Mouse (Mus musculus) midbrain, embryonic 12.5 days (tissue): ENCODE results near the gene Zfp423. TPM values are rescaled to one million over a fixed set of nuclear protein-coding genes. Genes with fewer than 3 reads are reported as not detected.
A peak's percentile ranks its signal among the peaks of the same experiment; 100 is the strongest.

Experiments used
- ATAC-seq: fragments of 200-750 bp; cut with Nextera tagmentation; 2 replicates; pipeline ENCODE4 v1.8.0; 2017; ENCODE audit warnings: low read depth, moderate TSS enrichment, moderate library complexity; ENCODE audit not compliant: low FRiP score
- H3K27ac ChIP-seq: fragments of 300-500 bp; sonication (generic); replicated peaks from 2 replicates; pipeline ENCODE4 v1.5.1; 2016; ENCODE audit warnings: mild to moderate bottlenecking
- H3K27me3 ChIP-seq: fragments of 300-500 bp; sonication (generic); 2 replicates; pipeline ENCODE4 v1.6.1; 2016; ENCODE audit warnings: mild to moderate bottlenecking
- H3K36me3 ChIP-seq: fragments of 300-500 bp; sonication (generic); 2 replicates; pipeline ENCODE4 v1.6.1; 2016
- H3K4me1 ChIP-seq: fragments of 300-500 bp; sonication (generic); 2 replicates; pipeline ENCODE4 v1.6.1; 2016
- H3K4me2 ChIP-seq: fragments of 300-500 bp; sonication (generic); replicated peaks from 2 replicates; pipeline ENCODE4 v1.6.1; 2016; ENCODE audit warnings: mild to moderate bottlenecking, moderate library complexity
- H3K4me3 ChIP-seq: fragments of 300-500 bp; sonication (generic); 2 replicates; pipeline ENCODE4 v1.5.1; 2016; ENCODE audit warnings: mild to moderate bottlenecking
- H3K9ac ChIP-seq: fragments of 300-500 bp; sonication (generic); replicated peaks from 2 replicates; pipeline ENCODE4 v1.6.1; 2016; ENCODE audit warnings: mild to moderate bottlenecking, moderate library complexity
- H3K9me3 ChIP-seq: fragments of 300-500 bp; sonication (generic); 2 replicates; pipeline ENCODE4 v1.6.1; 2016; ENCODE audit warnings: mild to moderate bottlenecking
- WGBS: fragments of 180-500 bp; shearing (Covaris S2); methylation state at CpG from one replicate; pipeline ENCODE4 v1.1.7; 2016; 5-methylcytosine and 5-hydroxymethylcytosine counted together
- polyA plus RNA-seq: library from polyadenylated mRNA; unstranded; fragments of >200 nt; fragmentation: Nextera tagmentation; extraction: Ambion mirVana; gene quantifications from 2 replicates; pipeline ENCODE4 v1.2.1, GENCODE M21; 2016

Gene Zfp423
- polyA plus RNA-seq, 1 experiment from 2014 or later, result 47.9 TPM

- WGBS, result 3% methylated on average over 26 of the region's 26 CpGs
- H3K27ac ChIP-seq, result peak overlapping the region; percentile 62; the same call in 1 of the 2 replicates
Measured at GRCm38 (mm10) chr8:87962514-87963225, 3.3 kb upstream of the Zfp423 start.

GRCm38 (mm10) chr8:87961680-87962513, 2.5 kb upstream of the Zfp423 start:
- Histone ChIP-seq H3K9me3 (no peaks in the 10 kb centered on the region), H3K27me3 (peaks cover 36% of the 10 kb centered on the region), H3K4me1 (peaks cover 43% of the 10 kb centered on the region), H3K4me2 (peak overlapping the region; percentile 89), H3K36me3 (no peaks in the 10 kb centered on the region), H3K9ac (peak overlapping the region; percentile 45), H3K4me3 (peak overlapping the region; percentile 93), H3K27ac (peak overlapping the region; percentile 62)
- ATAC-seq, result peak; percentile 13; the same call in 1 of the 2 replicates
- WGBS, result under 1% methylated on average over 50 of the region's 50 CpGs

More at GRCm38 (mm10) chr8:87962514-87963225, 3.3 kb upstream of the Zfp423 start:
- Histone ChIP-seq H3K9ac (peak overlapping the region; percentile 45; the same call in 1 of the 2 replicates), H3K27me3 (peaks cover 36% of the 10 kb centered on the region), H3K36me3 (no peaks in the 10 kb centered on the region), H3K4me2 (peak overlapping the region; percentile 89), H3K4me1 (peaks cover 42% of the 10 kb centered on the region), H3K4me3 (peak overlapping the region; percentile 93), H3K9me3 (no peaks in the 10 kb centered on the region)
- no peak for ATAC-seq

GRCm38 (mm10) chr8:87961108-87961507, 1.7 kb upstream of the Zfp423 start:
- Histone ChIP-seq H3K27ac (peak overlapping the region; percentile 62; the same call in 1 of the 2 replicates), H3K9me3 (no peaks in the 10 kb centered on the region), H3K27me3 (peaks cover 36% of the 10 kb centered on the region), H3K36me3 (no peaks in the 10 kb centered on the region), H3K4me1 (peaks cover 50% of the 10 kb centered on the region), H3K4me3 (peak overlapping the region; percentile 93), H3K4me2 (peak overlapping the region; percentile 89), H3K9ac (0 out of 2 replicates have a peak overlapping the region, but pooled peaks have one; percentile 45)
- under 1% methylated on average over 20 of the region's 20 CpGs for WGBS
- ATAC-seq, result no peak

- peaks cover 36% of the 10 kb centered on the region for H3K27me3 ChIP-seq
- peak overlapping the region; percentile 89 for H3K4me2 ChIP-seq
- H3K4me1 ChIP-seq, result peaks cover 59% of the 10 kb centered on the region
- H3K36me3 ChIP-seq, result no peaks in the 10 kb centered on the region
- ATAC-seq, result peak; percentile 74
- under 1% methylated on average over 56 of the region's 76 CpGs for WGBS
- H3K4me3 ChIP-seq, result peak overlapping the region; percentile 93
- H3K9me3 ChIP-seq, result no peaks in the 10 kb centered on the region
- H3K27ac ChIP-seq, result peak overlapping the region; percentile 99
- H3K9ac ChIP-seq, result peak overlapping the region; percentile 88
Measured at GRCm38 (mm10) chr8:87960061-87960749, 810 bp upstream of the Zfp423 start.

GRCm38 (mm10) chr8:87958451-87959319, 710 bp downstream of the Zfp423 start:
- Histone ChIP-seq H3K4me1 (peaks cover 73% of the 10 kb centered on the region), H3K4me3 (peak overlapping the region; percentile 93), H3K27ac (peak overlapping the region; percentile 99), H3K9ac (peak overlapping the region; percentile 88), H3K4me2 (peak overlapping the region; percentile 89), H3K9me3 (no peaks in the 10 kb centered on the region), H3K36me3 (no peaks in the 10 kb centered on the region), H3K27me3 (peaks cover 28% of the 10 kb centered on the region)
- ATAC-seq, result peak; percentile 35
- WGBS, result under 1% methylated on average over 91 of the region's 115 CpGs

- Histone ChIP-seq H3K9ac (peak overlapping the region; percentile 88), H3K4me3 (peak overlapping the region; percentile 93), H3K27ac (peak overlapping the region; percentile 99), H3K27me3 (peaks cover 21% of the 10 kb centered on the region), H3K4me1 (peaks cover 75% of the 10 kb centered on the region), H3K9me3 (no peaks in the 10 kb centered on the region), H3K36me3 (no peaks in the 10 kb centered on the region), H3K4me2 (peak overlapping the region; percentile 89)
- WGBS, result 0% methylated on average over 20 of the region's 20 CpGs
- no peak for ATAC-seq
Measured at GRCm38 (mm10) chr8:87957871-87958450, 1.4 kb downstream of the Zfp423 start.

- H3K4me2 ChIP-seq, result 0 out of 2 replicates have a peak overlapping the region, but pooled peaks have one; percentile 89
- ATAC-seq, result no peak
- no peaks in the 10 kb centered on the region for H3K9me3 ChIP-seq
- no peak overlapping the region for H3K27ac ChIP-seq
- peaks cover 2% of the 10 kb centered on the region for H3K27me3 ChIP-seq
- no peak overlapping the region for H3K4me3 ChIP-seq
- no peak overlapping the region for H3K9ac ChIP-seq
- peaks cover 65% of the 10 kb centered on the region for H3K4me1 ChIP-seq
- no peaks in the 10 kb centered on the region for H3K36me3 ChIP-seq
- WGBS, result 64% methylated on average over 5 of the region's 5 CpGs
Measured at GRCm38 (mm10) chr8:87956001-87956400, 3.4 kb downstream of the Zfp423 start.

GRCm38 (mm10) chr8:87953473-87953872, 5.9 kb downstream of the Zfp423 start:
- WGBS, result 10% methylated on average over 5 of the region's 5 CpGs
- ATAC-seq, result no peak
- Histone ChIP-seq H3K27me3 (no peaks in the 10 kb centered on the region), H3K4me3 (no peak overlapping the region), H3K9ac (0 out of 2 replicates have a peak overlapping the region, but pooled peaks have one; percentile 28), H3K9me3 (no peaks in the 10 kb centered on the region), H3K27ac (peak overlapping the region; percentile 11; the same call in 1 of the 2 replicates), H3K4me1 (peaks cover 74% of the 10 kb centered on the region), H3K36me3 (no peaks in the 10 kb centered on the region), H3K4me2 (peak overlapping the region; percentile 16)

GRCm38 (mm10) chr8:87952298-87952697, 7.1 kb downstream of the Zfp423 start:
- no peak for ATAC-seq
- H3K9ac ChIP-seq, result no peak overlapping the region
- no peaks in the 10 kb centered on the region for H3K27me3 ChIP-seq
- H3K36me3 ChIP-seq, result no peaks in the 10 kb centered on the region
- H3K27ac ChIP-seq, result no peak overlapping the region
- peaks cover 75% of the 10 kb centered on the region for H3K4me1 ChIP-seq
- H3K4me2 ChIP-seq, result no peak overlapping the region
- WGBS, result 85% methylated on average over 6 of the region's 6 CpGs
- no peaks in the 10 kb centered on the region for H3K9me3 ChIP-seq
- no peak overlapping the region for H3K4me3 ChIP-seq

GRCm38 (mm10) chr8:87944225-87944934, 15.0 kb downstream of the Zfp423 start:
- H3K4me2 ChIP-seq, result peak overlapping the region; percentile 66
- 24% methylated on average over 5 of the region's 5 CpGs for WGBS
- no peak overlapping the region; the same call in 1 of the 2 replicates for H3K27ac ChIP-seq
- peaks cover 12% of the 10 kb centered on the region; the same call in 1 of the 2 replicates for H3K36me3 ChIP-seq
- no peaks in the 10 kb centered on the region for H3K9me3 ChIP-seq
- H3K4me3 ChIP-seq, result no peak overlapping the region
- H3K4me1 ChIP-seq, result peaks cover 58% of the 10 kb centered on the region
- ATAC-seq, result 0 out of 2 replicates have a peak, but pooled peaks have one; percentile 9
- H3K9ac ChIP-seq, result 0 out of 2 replicates have a peak overlapping the region, but pooled peaks have one; percentile 12
- no peaks in the 10 kb centered on the region for H3K27me3 ChIP-seq
